Mouse (Mus musculus): ENCODE results near the gene Spint2.
A peak's percentile ranks its signal among the peaks of the same experiment; 100 is the strongest.
"Not testable (repeated sequence)": the region's sequence is repeated elsewhere in the genome, so short reads cannot be mapped to it uniquely, and the experiment has no call there.

Spint2 gene

GRCm38 (mm10) chr7:29237596-29237995 is 44.1 kb downstream of the Spint2 start:
- peak; percentile 63 for DNase-seq

GRCm38 (mm10) chr7:29236593-29236992 is 45.1 kb downstream of the Spint2 start:
- no peak for DNase-seq

DNA sequence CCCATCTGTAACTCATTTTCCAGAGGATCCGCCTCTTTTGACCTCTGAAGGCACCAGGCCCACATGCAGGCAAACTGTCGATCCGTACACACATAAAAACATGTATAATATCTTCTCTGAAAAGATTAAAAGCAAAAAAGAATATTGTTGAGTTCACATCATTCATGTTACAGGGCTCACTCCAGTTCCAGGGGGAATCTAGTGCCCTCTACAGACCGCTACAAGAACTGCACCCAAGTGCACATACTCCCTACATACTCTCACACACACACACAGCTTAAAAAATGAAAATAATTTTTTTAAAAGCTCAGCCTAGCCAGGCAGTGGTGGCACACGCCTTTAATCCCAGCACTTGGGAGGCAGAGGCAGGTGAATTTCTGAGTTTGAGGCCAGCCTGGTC is 47.1 kb downstream of the Spint2 start:
- DNase-seq, result no peak

- no peak for DNase-seq
Observed at GRCm38 (mm10) chr7:29233745-29234144, 48.0 kb downstream of the Spint2 start.

DNA sequence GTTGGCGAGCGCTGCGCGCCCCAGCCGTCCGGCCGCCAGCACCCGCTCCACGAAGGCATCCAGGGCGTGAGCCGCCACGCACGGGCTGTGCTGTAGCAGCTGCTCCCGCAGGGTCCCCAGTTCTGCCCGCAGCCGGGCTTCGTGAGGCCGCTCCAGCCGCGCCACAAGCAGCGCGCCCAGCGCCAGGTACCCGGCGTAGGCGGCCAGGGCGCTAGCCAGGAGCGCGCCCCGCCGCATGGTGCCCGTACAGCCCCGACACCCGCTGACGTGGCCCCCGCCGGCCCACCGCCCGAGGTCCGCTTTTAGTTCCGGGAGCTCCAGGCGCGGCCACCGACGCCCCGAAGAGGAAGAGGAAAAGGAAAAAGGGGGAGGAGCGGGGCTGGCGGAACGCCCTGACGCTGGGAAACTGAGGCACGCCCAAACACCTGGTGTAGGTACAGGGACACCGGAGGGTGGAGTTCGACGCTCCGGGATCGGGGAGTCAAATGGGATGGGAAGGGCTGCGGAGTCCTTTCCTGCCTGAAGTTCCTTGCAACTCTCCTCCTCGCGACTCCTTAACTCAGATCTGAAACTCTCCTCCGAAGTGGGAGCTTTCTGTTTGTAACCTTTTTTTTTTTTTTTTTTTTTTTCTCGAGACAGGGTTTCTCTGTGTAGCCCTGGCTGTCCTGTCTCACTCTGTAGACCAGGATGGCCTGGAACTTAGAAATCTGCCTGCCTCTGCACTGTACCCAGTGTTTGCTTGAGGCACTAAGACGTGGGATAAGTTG is 49.3 kb downstream of the Spint2 start, which contains the start of gene Kcnk6:
Kcnk6 (minus strand) TSS at position 269 of the 767 bp plus-strand sequence.
- no peak for DNase-seq

DNA sequence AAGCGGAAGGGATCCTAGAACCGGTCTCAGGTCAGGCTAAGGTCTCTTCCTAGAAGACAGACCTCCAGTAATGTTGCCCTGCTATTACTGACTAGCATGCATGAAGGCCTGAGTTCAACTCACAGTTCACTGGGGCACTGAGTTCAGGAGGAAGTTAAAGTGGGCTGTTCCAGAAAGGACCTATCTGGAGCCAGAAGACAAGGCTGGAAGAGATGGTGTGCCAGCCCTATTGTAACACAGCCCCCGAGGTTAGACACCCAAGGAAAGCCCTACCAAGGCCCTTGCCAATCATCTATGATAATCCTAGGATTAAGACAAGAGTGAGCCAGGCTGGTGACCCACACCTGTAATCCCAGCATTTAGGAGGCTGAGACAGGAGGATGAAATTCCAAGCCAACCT is 50.2 kb downstream of the Spint2 start:
- DNase-seq, result no peak

DNA sequence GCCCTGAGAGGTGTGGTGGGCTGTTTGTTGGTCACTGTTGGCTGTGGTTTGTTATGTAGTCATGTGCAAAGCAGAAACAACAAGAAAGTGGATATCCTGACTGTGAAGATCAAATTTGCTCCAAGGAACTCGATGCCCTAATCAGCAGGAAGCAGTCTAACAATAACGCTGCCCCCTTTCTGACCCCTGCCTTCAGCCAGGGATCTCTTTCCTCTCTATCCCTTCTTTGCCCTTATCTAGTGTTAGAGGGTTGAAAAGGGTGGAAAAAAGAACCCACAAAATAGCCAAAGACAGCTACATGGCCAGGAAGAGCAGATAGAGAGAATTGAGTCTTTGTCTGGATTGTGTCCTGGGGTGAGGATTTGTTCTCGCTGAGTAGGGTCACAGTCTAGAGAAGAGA is 51.2 kb downstream of the Spint2 start:
- DNase-seq, result no peak

DNA sequence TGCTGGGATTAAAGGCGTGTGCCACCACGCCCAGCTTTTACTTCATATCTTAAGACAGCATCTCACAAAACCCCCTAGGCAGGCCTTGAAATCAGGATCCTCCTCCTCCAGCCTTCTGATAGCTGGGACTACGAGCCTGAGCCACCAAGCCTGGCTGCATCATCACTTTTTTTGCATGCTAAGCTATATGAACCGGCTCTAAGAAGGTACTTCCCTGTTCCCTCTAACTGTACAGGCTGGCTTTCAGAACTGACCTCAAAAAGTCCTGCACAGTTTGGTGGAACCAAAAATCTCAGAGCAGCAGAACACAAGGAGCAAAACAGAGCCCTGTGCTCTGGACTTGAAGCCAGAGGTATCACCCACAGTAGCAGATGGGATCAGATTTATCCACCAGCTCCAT is 53.5 kb downstream of the Spint2 start:
- no peak for DNase-seq

DNA sequence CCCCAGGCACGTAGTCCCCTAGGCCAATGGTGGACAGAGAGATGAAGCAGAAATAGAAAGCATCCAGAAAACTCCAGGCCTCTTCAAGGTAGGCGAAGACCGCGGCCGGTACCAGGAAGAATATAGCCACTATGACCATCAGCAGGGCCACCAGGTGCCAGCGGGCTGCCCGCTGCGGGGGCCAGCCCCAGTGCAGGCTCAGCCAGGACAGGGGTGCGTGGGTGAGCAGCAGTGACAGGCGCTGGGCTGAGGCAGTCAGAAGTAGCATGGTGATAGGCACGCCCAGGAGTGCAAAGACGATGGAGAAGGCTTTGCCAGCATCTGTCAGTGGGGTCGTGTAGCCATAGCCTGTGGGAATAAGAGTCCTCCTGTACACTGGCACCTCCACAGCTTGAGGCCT is 56.2 kb downstream of the Spint2 start:
- no peak for DNase-seq

GRCm38 (mm10) chr7:29224756-29225394 is 56.8 kb downstream of the Spint2 start:
- DNase-seq, result no peak

DNA sequence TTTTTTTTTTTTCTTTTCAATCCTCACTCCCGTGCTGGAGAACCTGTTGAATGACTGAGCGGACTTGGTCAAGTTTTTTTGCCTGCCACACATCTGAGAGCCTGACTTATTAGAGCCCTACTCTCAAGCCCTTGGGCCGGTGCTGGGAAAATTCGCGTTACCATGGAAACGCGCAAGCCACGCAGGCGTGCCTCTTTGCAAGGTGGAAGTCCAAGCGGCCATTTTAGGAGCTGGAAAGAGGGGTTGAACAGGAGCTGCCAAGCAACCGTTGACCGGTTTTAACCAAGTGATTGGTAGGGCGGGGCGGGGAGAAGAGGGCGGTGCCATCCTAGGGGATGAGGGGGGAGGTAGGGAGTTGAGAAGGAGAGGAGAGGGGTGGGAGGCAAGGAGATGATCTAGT is 66.9 kb downstream of the Spint2 start:
- no peak for DNase-seq

GRCm38 (mm10) chr7:29214236-29214635 is 67.5 kb downstream of the Spint2 start:
- DNase-seq, result no peak

GRCm38 (mm10) chr7:29213675-29214082 is 68.0 kb downstream of the Spint2 start, which contains the start of gene Catsperg1:
Gene Catsperg1 (minus strand): TSS chr7:29214035.
- DNase-seq, result peak; percentile 53

DNA sequence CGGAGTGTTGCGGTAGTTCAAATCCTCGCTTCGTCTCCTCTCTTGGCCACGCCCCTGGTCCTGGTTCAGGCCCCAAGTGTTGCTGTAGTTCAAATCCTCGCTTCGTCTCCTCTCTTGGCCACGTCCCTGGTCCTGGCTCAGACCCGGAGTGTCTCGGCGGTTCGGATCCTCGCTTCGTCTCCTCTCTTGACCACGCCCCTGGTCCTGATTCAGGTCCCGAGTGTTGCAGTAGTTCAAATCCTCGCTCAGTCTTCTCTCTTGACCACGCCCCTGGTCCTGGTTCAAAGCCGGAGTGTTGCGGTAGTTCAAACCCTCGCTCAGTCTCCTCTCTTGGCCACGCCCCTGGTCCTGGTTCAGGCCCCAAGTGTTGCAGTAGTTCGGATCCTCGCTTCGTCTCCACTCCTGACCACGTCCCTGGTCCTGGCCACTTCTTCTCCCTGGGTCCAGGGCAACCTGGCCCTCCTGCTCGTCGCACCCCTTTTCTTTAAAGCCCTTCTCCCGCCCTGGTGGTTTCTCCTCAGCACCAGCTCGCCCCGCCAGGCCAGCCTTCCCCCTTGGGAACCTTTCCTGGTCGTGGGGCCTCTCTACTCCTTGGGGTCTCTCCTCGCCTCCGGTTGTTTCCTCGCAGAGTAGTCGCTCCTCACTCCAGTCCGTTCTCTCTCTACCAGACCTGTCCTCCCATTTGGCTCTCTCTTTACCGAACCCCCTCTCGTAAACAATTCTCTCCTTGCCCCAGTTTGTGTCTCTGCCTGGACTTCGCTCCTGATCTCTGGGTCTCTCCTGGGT is 68.7 kb downstream of the Spint2 start:
- not testable (repeated sequence) for DNase-seq

GRCm38 (mm10) chr7:29212199-29212765 is 69.4 kb downstream of the Spint2 start:
- DNase-seq, result peak; percentile 29

GRCm38 (mm10) chr7:29211415-29212198 is 70.1 kb downstream of the Spint2 start:
- DNase-seq, result peak; percentile 67

DNA sequence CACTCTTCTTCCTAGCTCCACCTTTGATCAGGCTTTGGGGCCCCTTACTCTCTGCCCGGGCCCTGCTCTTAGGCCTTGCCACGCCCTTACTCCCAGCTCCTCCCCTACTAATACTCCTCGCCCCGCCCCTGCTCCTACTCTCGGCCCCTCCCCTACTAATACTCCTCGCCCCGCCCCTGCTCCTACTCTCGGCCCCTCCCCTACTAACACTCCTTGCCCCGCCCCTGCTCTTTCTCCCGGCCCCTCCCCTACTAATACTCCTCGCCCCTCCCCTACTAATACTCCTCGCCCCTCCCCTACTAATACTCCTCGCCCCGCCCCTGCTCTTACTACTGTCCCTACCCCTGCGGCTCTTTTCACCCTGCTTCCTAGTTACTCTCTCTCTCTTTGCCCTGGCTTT is 70.7 kb downstream of the Spint2 start:
- DNase-seq, result not testable (repeated sequence)
